Mouse (Mus musculus) brain, embryonic 14.5 days (tissue): ENCODE results near the gene Bmf. TPM values are rescaled to one million over a fixed set of nuclear protein-coding genes. Genes with fewer than 3 reads are reported as not detected.

Experiments used
- DNase-seq: peaks from one replicate; pipeline ENCODE4 v3.0.0-alpha.2; 2011; ENCODE audit warnings: low read depth
- CTCF ChIP-seq: fragments of 200-500 bp; IDR thresholded peaks from 2 replicates; pipeline ENCODE4 v1.5.1; 2012; ENCODE audit warnings: inconsistent platforms, mild to moderate bottlenecking, moderate library complexity, borderline replicate concordance; ENCODE audit not compliant: insufficient read depth, insufficient read length; ENCODE audit errors: extremely low read depth
- POLR2A ChIP-seq: fragments of 200-500 bp; IDR thresholded peaks from 2 replicates; pipeline ENCODE4 v1.6.1; 2012; ENCODE audit warnings: mild to moderate bottlenecking, inconsistent platforms, borderline replicate concordance; ENCODE audit not compliant: poor library complexity, insufficient read depth, insufficient read length, severe bottlenecking; ENCODE audit errors: extremely low read depth
- polyA plus RNA-seq: library from polyadenylated mRNA; depleted of rRNA; stranded (reverse); fragments of >200 nt; gene quantifications from 2 replicates; pipeline ENCODE4 v1.2.3, GENCODE M21; 2012; rRNA removed

Bmf gene
- polyA plus RNA-seq, 1 experiment = 13.7 TPM

DNA sequence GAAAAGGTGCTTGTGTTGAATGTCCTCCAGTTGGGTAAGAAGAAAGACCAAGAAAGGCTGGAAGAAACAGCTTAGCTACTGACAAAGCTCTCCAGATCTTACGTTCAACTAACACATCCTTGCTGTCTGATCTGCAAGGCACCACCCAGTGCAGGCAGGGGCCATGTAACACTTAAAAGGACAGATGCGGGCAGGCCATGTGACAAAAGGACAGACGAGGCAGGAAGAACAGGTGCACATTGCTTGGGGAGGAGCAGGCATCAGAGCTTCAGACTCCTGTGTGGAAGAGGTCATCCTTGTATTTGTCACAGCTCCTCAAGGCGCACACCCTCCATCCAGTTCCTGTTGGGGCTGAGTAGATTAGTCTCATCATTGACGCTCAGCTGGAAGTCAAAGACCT is 66.5 kb downstream of the Bmf start:
- no peak for DNase-seq
- TF ChIP-seq CTCF = no peak
- TF ChIP-seq POLR2A = no peak

DNA sequence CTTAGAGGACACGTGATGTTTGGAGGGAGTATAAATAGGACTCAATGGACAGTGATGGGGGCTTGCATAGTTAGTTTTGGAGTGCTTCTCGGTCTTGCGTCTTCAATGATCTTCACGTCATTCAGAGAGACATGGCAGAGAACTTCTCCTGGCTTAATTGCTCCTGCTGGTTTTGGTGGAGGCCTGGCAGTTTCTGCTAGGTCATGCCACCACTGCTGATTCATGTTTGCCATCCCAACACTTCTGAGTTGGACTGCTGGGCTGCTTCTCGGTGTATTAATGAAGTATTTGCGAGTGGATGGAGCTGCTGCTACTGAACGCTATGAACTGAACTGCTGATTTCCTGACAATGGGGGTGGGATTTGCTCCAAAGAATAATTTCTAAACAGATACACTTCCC is 68.6 kb downstream of the Bmf start:
- TF ChIP-seq POLR2A (no peak), CTCF (no peak)
- DNase-seq = no peak

DNA sequence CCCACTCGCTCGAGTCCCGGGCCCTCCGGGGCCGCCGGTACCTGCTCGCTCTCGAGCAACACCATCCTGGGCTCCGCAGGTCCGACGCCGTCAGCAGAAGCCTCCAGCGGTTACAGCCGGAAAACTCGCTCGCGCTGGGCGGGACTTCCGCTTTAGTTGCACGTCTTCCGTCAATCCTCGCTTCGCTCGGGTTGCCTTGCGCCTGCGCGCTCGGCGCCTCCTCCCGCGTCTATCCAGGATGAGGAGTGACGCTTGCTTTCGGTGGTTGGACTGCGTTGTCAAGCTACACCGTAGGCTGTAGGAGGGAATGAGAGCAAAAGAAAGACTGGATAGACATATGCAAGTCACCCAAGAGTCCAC is 70.0 kb downstream of the Bmf start, which contains the start of gene Srp14:
Srp14 (minus strand) TSS at position 162 of the 360 bp plus-strand sequence.
- TF ChIP-seq POLR2A (peak; percentile 67; the same call in 1 of the 2 replicates), CTCF (no peak)
- peak; percentile 99 for DNase-seq

DNA sequence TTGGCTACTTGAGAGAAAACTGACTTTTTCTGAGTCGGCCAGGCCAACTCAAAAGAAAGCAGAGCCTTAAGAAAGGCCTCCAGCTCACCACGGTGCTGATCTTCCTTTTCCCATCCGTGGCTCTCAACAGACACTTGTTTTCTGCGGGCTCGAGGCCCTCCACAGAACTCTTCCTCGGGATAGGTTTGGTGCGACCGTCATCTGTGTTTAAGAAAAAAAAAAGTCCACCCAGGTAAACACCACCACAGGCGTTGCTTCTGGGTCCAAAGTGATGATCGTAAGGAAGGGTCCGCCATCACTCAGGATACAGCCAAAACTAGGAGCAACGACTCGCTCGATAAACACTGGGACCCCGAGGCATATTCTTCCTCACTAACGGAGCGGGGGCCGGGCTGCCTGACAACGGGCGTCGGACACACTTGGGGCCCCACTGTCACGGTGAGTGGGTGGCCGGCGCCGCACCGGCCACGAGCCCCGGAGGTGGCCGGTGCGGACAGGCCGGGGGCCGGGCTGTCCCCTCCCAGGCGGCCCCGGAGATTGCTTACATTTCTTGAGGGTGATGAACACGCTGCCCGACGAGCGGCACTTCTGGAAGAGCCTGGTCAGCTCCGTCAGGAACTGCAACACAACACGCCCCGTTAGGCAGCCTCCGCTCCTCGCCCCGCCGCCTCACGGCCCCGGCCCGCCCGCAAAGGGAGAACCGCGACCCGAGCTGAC is 70.5 kb downstream of the Bmf start:
- no peak for DNase-seq

More for the DNA sequence above, 70.5 kb downstream of the Bmf start:
- no peak for TF ChIP-seq POLR2A
- no peak for TF ChIP-seq CTCF

Other genes starting within 250 kb of the Bmf start
- 1.4 and 2.9 TPM in 2 replicates for gene Gpr176, start 176.3 kb downstream of the Bmf start, polyA plus RNA-seq
- 18.5 and 19.1 TPM in 2 replicates for gene Eif2ak4, start 161.1 kb downstream of the Bmf start, polyA plus RNA-seq
- 195 and 222 TPM in 2 replicates for gene Srp14, start 70.0 kb downstream of the Bmf start, polyA plus RNA-seq
- gene Bub1b, start 48.5 kb upstream of the Bmf start, polyA plus RNA-seq = 18.9 and 30.6 TPM in 2 replicates
- gene Pak6, start 113.6 kb upstream of the Bmf start, polyA plus RNA-seq = 24.9 and 41.3 TPM in 2 replicates
- 0.14 and 0.62 TPM in 2 replicates for gene Ankrd63, start 154.3 kb upstream of the Bmf start, polyA plus RNA-seq
- 0.95 and 1.1 TPM in 2 replicates for gene Plcb2, start 178.8 kb upstream of the Bmf start, polyA plus RNA-seq
- gene Inafm2, start 196.1 kb upstream of the Bmf start, polyA plus RNA-seq = 11.1 and 11.7 TPM in 2 replicates
- 2.3 TPM in 2 replicates for gene Ccdc9b, start 213.0 kb upstream of the Bmf start, polyA plus RNA-seq
- 0.16 TPM in 1 of 2 replicates, not detected in the other for gene Phgr1, start 223.1 kb upstream of the Bmf start, polyA plus RNA-seq
- 75.9 and 108 TPM in 2 replicates for gene Disp2, start 230.0 kb upstream of the Bmf start, polyA plus RNA-seq